Mouse (Mus musculus) T-cell, adult 2 months (primary cell): ENCODE data around the gene Rhbdl1.
"Not testable (repeated sequence)": the region's sequence is repeated elsewhere in the genome, so short reads cannot be mapped to it uniquely, and the experiment has no call there.

Source experiments
- DNase-seq: peaks from one replicate; pipeline ENCODE4 v3.0.0; 2022; ENCODE audit warnings: low spot score

Rhbdl1 gene

GRCm38 (mm10) chr17:25825984-25826570 lies 11.0 kb downstream of the Rhbdl1 start:
- no peak for DNase-seq

- no peak for DNase-seq
Observed at GRCm38 (mm10) chr17:25825311-25825710, 11.8 kb downstream of the Rhbdl1 start.

GRCm38 (mm10) chr17:25824362-25825142 lies 12.5 kb downstream of the Rhbdl1 start:
- no peak for DNase-seq

GRCm38 (mm10) chr17:25823452-25823851 lies 13.6 kb downstream of the Rhbdl1 start, which contains the start of gene Wdr24:
TSS of gene Wdr24 (plus strand) at chr17:25823627.
- peak; percentile 82 for DNase-seq

GRCm38 (mm10) chr17:25818851-25819780 lies 18.0 kb downstream of the Rhbdl1 start:
- DNase-seq: no peak

GRCm38 (mm10) chr17:25817662-25818061 lies 19.4 kb downstream of the Rhbdl1 start:
- DNase-seq: no peak

- peak; percentile 69 for DNase-seq
Observed at GRCm38 (mm10) chr17:25813471-25813870, 23.6 kb downstream of the Rhbdl1 start.

GRCm38 (mm10) chr17:25810890-25811289 lies 26.2 kb downstream of the Rhbdl1 start:
- no peak for DNase-seq

GRCm38 (mm10) chr17:25809606-25810340 lies 27.3 kb downstream of the Rhbdl1 start:
- no peak for DNase-seq

- peak; percentile 23 for DNase-seq
Observed at GRCm38 (mm10) chr17:25808789-25809605, 28.1 kb downstream of the Rhbdl1 start, which contains the start of gene Fbxl16. TSS of gene Fbxl16 (plus strand) at chr17:25809085.

- no peak for DNase-seq
Observed at GRCm38 (mm10) chr17:25808028-25808427, 29.1 kb downstream of the Rhbdl1 start.

- DNase-seq: not testable (repeated sequence)
Observed at GRCm38 (mm10) chr17:25807452-25807851, 29.6 kb downstream of the Rhbdl1 start.

GRCm38 (mm10) chr17:25806507-25806906 lies 30.6 kb downstream of the Rhbdl1 start:
- DNase-seq: no peak

GRCm38 (mm10) chr17:25802825-25803517 lies 34.1 kb downstream of the Rhbdl1 start:
- no peak for DNase-seq

- DNase-seq: peak; percentile 82
Observed at GRCm38 (mm10) chr17:25801029-25801428, 36.1 kb downstream of the Rhbdl1 start.

- DNase-seq: peak; percentile 77
Observed at GRCm38 (mm10) chr17:25796951-25797369, 40.1 kb downstream of the Rhbdl1 start, which contains the start of gene Metrn. TSS of gene Metrn (minus strand) at chr17:25797136.

- no peak for DNase-seq
Observed at GRCm38 (mm10) chr17:25796211-25796771, 40.8 kb downstream of the Rhbdl1 start.

- DNase-seq: no peak
Observed at GRCm38 (mm10) chr17:25795609-25796092, 41.4 kb downstream of the Rhbdl1 start, which contains the start of gene AC134908.4. TSS of gene AC134908.4 (minus strand) at chr17:25795659.

GRCm38 (mm10) chr17:25794998-25795397 lies 42.1 kb downstream of the Rhbdl1 start:
- no peak for DNase-seq
